Mouse (Mus musculus): Measurements from ENCODE around the gene Rundc3a. TPM values are rescaled to one million over a fixed set of nuclear protein-coding genes. Genes with fewer than 3 reads are reported as not detected.

The Rundc3a gene
- total RNA-seq, 2 experiments from 2014 or later = 2.7 TPM; not detected in 1

- peak; percentile 2 for ATAC-seq (replicated peaks; ENCODE audit: low FRiP score, poor library complexity, severe bottlenecking)
Measured at GRCm38 (mm10) chr11:102366103-102366502, 27.1 kb upstream of the Rundc3a start, which contains the start of gene Slc4a1. Slc4a1 (minus strand) TSS chr11:102366203.

- no peak for ATAC-seq (replicated peaks; ENCODE audit: low FRiP score, poor library complexity, severe bottlenecking)
Measured at GRCm38 (mm10) chr11:102367504-102368280, 25.5 kb upstream of the Rundc3a start.

- no peak for ATAC-seq (replicated peaks; ENCODE audit: low FRiP score, poor library complexity, severe bottlenecking)
Measured at GRCm38 (mm10) chr11:102368347-102368746, 24.9 kb upstream of the Rundc3a start.

GRCm38 (mm10) chr11:102369263-102369662 is 23.9 kb upstream of the Rundc3a start:
- no peak for ATAC-seq (replicated peaks; ENCODE audit: low FRiP score, poor library complexity, severe bottlenecking)

- ATAC-seq (replicated peaks; ENCODE audit: low FRiP score, poor library complexity, severe bottlenecking) = no peak
Measured at GRCm38 (mm10) chr11:102370285-102370684, 22.9 kb upstream of the Rundc3a start.

- ATAC-seq (replicated peaks; ENCODE audit: low FRiP score, poor library complexity, severe bottlenecking) = no peak
Measured at GRCm38 (mm10) chr11:102371926-102372685, 21.1 kb upstream of the Rundc3a start.

- ATAC-seq (replicated peaks; ENCODE audit: low FRiP score, poor library complexity, severe bottlenecking) = peak; percentile 21
Measured at GRCm38 (mm10) chr11:102372936-102373335, 20.3 kb upstream of the Rundc3a start.

- no peak for ATAC-seq (replicated peaks; ENCODE audit: low FRiP score, poor library complexity, severe bottlenecking)
Measured at GRCm38 (mm10) chr11:102373646-102374045, 19.6 kb upstream of the Rundc3a start.

- peak; percentile 26 for ATAC-seq (replicated peaks; ENCODE audit: low FRiP score, poor library complexity, severe bottlenecking)
Measured at GRCm38 (mm10) chr11:102374108-102374725, 19.0 kb upstream of the Rundc3a start.

GRCm38 (mm10) chr11:102375196-102376173 is 17.7 kb upstream of the Rundc3a start:
- peak; percentile 64 for ATAC-seq (replicated peaks; ENCODE audit: low FRiP score, poor library complexity, severe bottlenecking)

GRCm38 (mm10) chr11:102376196-102376835 is 16.9 kb upstream of the Rundc3a start:
- peak; percentile 31 for ATAC-seq (replicated peaks; ENCODE audit: low FRiP score, poor library complexity, severe bottlenecking)

- ATAC-seq (replicated peaks; ENCODE audit: low FRiP score, poor library complexity, severe bottlenecking) = 0 out of 2 replicates have a peak, but pooled peaks have one; percentile 7
Measured at GRCm38 (mm10) chr11:102377186-102377585, 16.0 kb upstream of the Rundc3a start.

GRCm38 (mm10) chr11:102380091-102380490 is 13.1 kb upstream of the Rundc3a start:
- ATAC-seq (replicated peaks; ENCODE audit: low FRiP score, poor library complexity, severe bottlenecking) = no peak

GRCm38 (mm10) chr11:102381341-102382100 is 11.7 kb upstream of the Rundc3a start:
- no peak for ATAC-seq (replicated peaks; ENCODE audit: low FRiP score, poor library complexity, severe bottlenecking)

GRCm38 (mm10) chr11:102382794-102383193 is 10.4 kb upstream of the Rundc3a start:
- peak; percentile 53 for ATAC-seq (replicated peaks; ENCODE audit: low FRiP score, poor library complexity, severe bottlenecking)

GRCm38 (mm10) chr11:102383365-102384136 is 9.7 kb upstream of the Rundc3a start:
- peak; percentile 53 for ATAC-seq (replicated peaks; ENCODE audit: low FRiP score, poor library complexity, severe bottlenecking)

- no peak for ATAC-seq (replicated peaks; ENCODE audit: low FRiP score, poor library complexity, severe bottlenecking)
Measured at GRCm38 (mm10) chr11:102384418-102384817, 8.8 kb upstream of the Rundc3a start.
